Mouse (Mus musculus) liver, embryonic 14.5 days (tissue): ENCODE data around the gene M6pr. TPM values are rescaled to one million over a fixed set of nuclear protein-coding genes. Genes with fewer than 3 reads are reported as not detected.

Experiments used
- ATAC-seq: fragments of 200-750 bp; cut with Nextera tagmentation; 2 replicates; pipeline ENCODE4 v1.8.0; 2017; ENCODE audit warnings: moderate number of reproducible peaks, mild to moderate bottlenecking, moderate library complexity; ENCODE audit not compliant: insufficient read depth
- DNase-seq, 3 experiments: peaks; one replicate each; pipeline ENCODE4 v3.0.0-alpha.2; 2012 to 2013; ENCODE audit warnings: low read depth in 3 of 3, low spot score in 3 of 3
- H3K27ac ChIP-seq: fragments of 300-500 bp; sonication (generic); 2 replicates; pipeline ENCODE4 v1.5.1; 2014; ENCODE audit warnings: moderate library complexity, mild to moderate bottlenecking, control low read depth, inconsistent platforms
- H3K27me3 ChIP-seq: fragments of 300-500 bp; sonication (generic); 2 replicates; pipeline ENCODE4 v1.6.1; 2014; ENCODE audit warnings: mild to moderate bottlenecking, low read length, moderate library complexity; ENCODE audit not compliant: control insufficient read depth, insufficient read depth
- H3K36me3 ChIP-seq: fragments of 300-500 bp; sonication (generic); replicated peaks from 2 replicates; pipeline ENCODE4 v1.6.1; 2014; ENCODE audit warnings: low read depth; ENCODE audit not compliant: control insufficient read depth, insufficient read depth
- H3K4me1 ChIP-seq, 2 experiments: fragments of 200-500 bp in 1 of 2; fragments of 300-500 bp in 1 of 2; sonication (generic) in 1 of 2; replicated peaks; 2 replicates each; pipeline ENCODE4 v1.6.1; 2012 to 2014; ENCODE audit warnings: antibody characterized with exemption in 1 of 2, inconsistent platforms in 1 of 2, low read length in 1 of 2; ENCODE audit not compliant: control insufficient read depth in 2 of 2, insufficient read depth in 2 of 2
- H3K4me2 ChIP-seq: fragments of 300-500 bp; sonication (generic); 2 replicates; pipeline ENCODE4 v1.6.1; 2014; ENCODE audit warnings: low read depth, mild to moderate bottlenecking, control low read depth, moderate library complexity
- H3K4me3 ChIP-seq, 2 experiments: fragments of 200-500 bp in 1 of 2; fragments of 300-500 bp in 1 of 2; sonication (generic) in 1 of 2; 2 replicates each; pipeline ENCODE4 v1.5.1; 2012 to 2014; ENCODE audit warnings: low read depth in 2 of 2, low read length in 2 of 2, mild to moderate bottlenecking in 2 of 2, control low read depth in 1 of 2, inconsistent platforms in 1 of 2, moderate library complexity in 1 of 2; ENCODE audit not compliant: insufficient read depth in 1 of 2
- H3K9ac ChIP-seq: fragments of 300-500 bp; sonication (generic); replicated peaks from 2 replicates; pipeline ENCODE4 v1.6.1; 2014; ENCODE audit warnings: mild to moderate bottlenecking, control low read depth, moderate library complexity
- H3K9me3 ChIP-seq: fragments of 300-500 bp; sonication (generic); 2 replicates; pipeline ENCODE4 v1.6.1; 2016; ENCODE audit warnings: low read length, mixed read lengths; ENCODE audit not compliant: control insufficient read depth
- CTCF ChIP-seq: IDR thresholded peaks from 2 replicates; pipeline ENCODE4 v1.5.1; 2016; ENCODE audit warnings: antibody characterized with exemption, low read depth, control low read depth
- EP300 ChIP-seq: IDR thresholded peaks from 2 replicates; pipeline ENCODE4 v1.6.1; 2016; ENCODE audit warnings: antibody characterized with exemption, low read depth
- WGBS: fragments of 180-500 bp; shearing (Covaris S2); extraction: QIAGEN DNeasy Blood & Tissue Kit; methylation state at CpG from one replicate; pipeline ENCODE4 v1.1.7; 2014; ENCODE audit not compliant: insufficient replicate concordance; 5-methylcytosine and 5-hydroxymethylcytosine counted together
- polyA plus RNA-seq, 2 experiments: library from polyadenylated mRNA; depleted of rRNA in 1 of 2; stranded (reverse) in 1 of 2; unstranded in 1 of 2; fragments of >200 nt; fragmentation: Nextera tagmentation in 1 of 2; extraction: Ambion mirVana in 1 of 2; gene quantifications; 2 replicates each; pipeline versions ENCODE4 v1.2.1 to v1.2.3; 2012 to 2014

Gene M6pr
- polyA plus RNA-seq, 2 experiments: 48.1 to 84.2 TPM

GRCm38 (mm10) chr6:122291735-122292134 is 16.8 kb upstream of the M6pr start:
- Histone ChIP-seq H3K9me3 (no peaks in the 10 kb centered on the region), H3K27me3 (no peaks in the 10 kb centered on the region), H3K36me3 (no peaks in the 10 kb centered on the region), H3K4me2 (no peak overlapping the region), H3K4me1 (no peaks in the 10 kb centered on the region), H3K9ac (no peak overlapping the region), H3K27ac (no peak overlapping the region), H3K4me3 (no peak overlapping the region)
- ATAC-seq: no peak
- 40% methylated on average over 3 of the region's 3 CpGs for WGBS
- no peak for DNase-seq
- no peak for TF ChIP-seq EP300
- TF ChIP-seq CTCF: no peak

- H3K36me3 ChIP-seq: no peaks in the 10 kb centered on the region
- WGBS: 40% methylated on average over 2 of the region's 2 CpGs
- TF ChIP-seq EP300 (no peak), CTCF (no peak)
- H3K27ac ChIP-seq: no peak overlapping the region
- H3K9me3 ChIP-seq: no peaks in the 10 kb centered on the region
- H3K27me3 ChIP-seq: no peaks in the 10 kb centered on the region
- ATAC-seq (no peak), DNase-seq (no peak)
- no peak overlapping the region for H3K4me2 ChIP-seq
- no peak overlapping the region for H3K4me3 ChIP-seq
- no peak overlapping the region for H3K9ac ChIP-seq
- H3K4me1 ChIP-seq: no peaks in the 10 kb centered on the region; a peak in 1 of 4 replicates
Measured at GRCm38 (mm10) chr6:122292184-122292583, 16.3 kb upstream of the M6pr start.

GRCm38 (mm10) chr6:122293121-122293520 is 15.4 kb upstream of the M6pr start:
- Histone ChIP-seq H3K4me2 (no peak overlapping the region), H3K36me3 (no peaks in the 10 kb centered on the region), H3K27ac (no peak overlapping the region), H3K9me3 (no peaks in the 10 kb centered on the region), H3K4me1 (no peaks in the 10 kb centered on the region; a peak in 1 of 4 replicates), H3K9ac (no peak overlapping the region), H3K27me3 (no peaks in the 10 kb centered on the region), H3K4me3 (no peak overlapping the region)
- TF ChIP-seq CTCF: no peak
- TF ChIP-seq EP300: no peak
- ATAC-seq: no peak
- 86% methylated on average over 8 of the region's 8 CpGs for WGBS
- DNase-seq: no peak

- TF ChIP-seq EP300 (no peak), CTCF (no peak)
- Histone ChIP-seq H3K4me1 (no peaks in the 10 kb centered on the region; a peak in 1 of 4 replicates), H3K27me3 (no peaks in the 10 kb centered on the region), H3K36me3 (no peaks in the 10 kb centered on the region), H3K27ac (no peak overlapping the region), H3K4me2 (no peak overlapping the region), H3K9me3 (no peaks in the 10 kb centered on the region), H3K4me3 (no peak overlapping the region), H3K9ac (no peak overlapping the region)
- WGBS: 55% methylated on average over 9 of the region's 9 CpGs
- no peak for ATAC-seq
- DNase-seq: no peak
Measured at GRCm38 (mm10) chr6:122293796-122294195, 14.7 kb upstream of the M6pr start.

GRCm38 (mm10) chr6:122294290-122294689 is 14.2 kb upstream of the M6pr start:
- Histone ChIP-seq H3K4me2 (no peak overlapping the region), H3K27me3 (no peaks in the 10 kb centered on the region), H3K4me1 (no peaks in the 10 kb centered on the region; a peak in 1 of 4 replicates), H3K27ac (no peak overlapping the region), H3K36me3 (no peaks in the 10 kb centered on the region), H3K9me3 (no peaks in the 10 kb centered on the region), H3K9ac (no peak overlapping the region), H3K4me3 (no peak overlapping the region)
- 43% methylated on average over 3 of the region's 3 CpGs for WGBS
- no peak for TF ChIP-seq CTCF
- TF ChIP-seq EP300: no peak
- no peak for ATAC-seq
- DNase-seq: no peak
